Mouse (Mus musculus) urinary bladder, adult 18-20 months (tissue): ENCODE data around the gene Cdh18.
"Not testable (repeated sequence)": the region's sequence is repeated elsewhere in the genome, so short reads cannot be mapped to it uniquely, and the experiment has no call there.

ENCODE experiments used
- DNase-seq, 2 experiments: peaks; one replicate each; pipeline ENCODE4 v3.0.0; 2022; ENCODE audit warnings: low spot score in 2 of 2, mixed read lengths in 2 of 2

Cdh18 gene

GRCm38 (mm10) chr15:23174623-23175022, 625.8 kb downstream of the Cdh18 start:
- DNase-seq, result no peak

GRCm38 (mm10) chr15:23212068-23212467, 663.2 kb downstream of the Cdh18 start:
- no peak for DNase-seq

- no peak for DNase-seq
Measured at GRCm38 (mm10) chr15:23230616-23231015, 681.8 kb downstream of the Cdh18 start.

- no peak for DNase-seq
Measured at GRCm38 (mm10) chr15:23257751-23258440, 709.1 kb downstream of the Cdh18 start.

GRCm38 (mm10) chr15:23278421-23278820, 729.6 kb downstream of the Cdh18 start:
- DNase-seq, result no peak

GRCm38 (mm10) chr15:23305018-23305417, 756.2 kb downstream of the Cdh18 start:
- no peak for DNase-seq

- DNase-seq, result no peak
Measured at GRCm38 (mm10) chr15:23316766-23317165, 767.9 kb downstream of the Cdh18 start.

GRCm38 (mm10) chr15:23317409-23317808, 768.6 kb downstream of the Cdh18 start:
- DNase-seq, result no peak

GRCm38 (mm10) chr15:23340338-23340737, 791.5 kb downstream of the Cdh18 start:
- DNase-seq, result not testable (repeated sequence)

GRCm38 (mm10) chr15:23351078-23351477, 802.3 kb downstream of the Cdh18 start:
- no peak for DNase-seq

- no peak for DNase-seq
Measured at GRCm38 (mm10) chr15:23366325-23366724, 817.5 kb downstream of the Cdh18 start.

- no peak for DNase-seq
Measured at GRCm38 (mm10) chr15:23367712-23368111, 818.9 kb downstream of the Cdh18 start.

GRCm38 (mm10) chr15:23378016-23378750, 829.4 kb downstream of the Cdh18 start:
- no peak for DNase-seq

GRCm38 (mm10) chr15:23385816-23386215, 837.0 kb downstream of the Cdh18 start:
- no peak for DNase-seq

GRCm38 (mm10) chr15:23396646-23397045, 847.8 kb downstream of the Cdh18 start:
- DNase-seq, result no peak

- DNase-seq, result no peak
Measured at GRCm38 (mm10) chr15:23403792-23404191, 855.0 kb downstream of the Cdh18 start.

GRCm38 (mm10) chr15:23408256-23408655, 859.4 kb downstream of the Cdh18 start:
- no peak for DNase-seq

- DNase-seq, result no peak
Measured at GRCm38 (mm10) chr15:23416450-23417080, 867.7 kb downstream of the Cdh18 start.

GRCm38 (mm10) chr15:23418158-23418557, 869.3 kb downstream of the Cdh18 start:
- DNase-seq, result no peak

- DNase-seq, result no peak
Measured at GRCm38 (mm10) chr15:23420010-23420409, 871.2 kb downstream of the Cdh18 start.

GRCm38 (mm10) chr15:23430021-23430420, 881.2 kb downstream of the Cdh18 start:
- DNase-seq, result no peak

GRCm38 (mm10) chr15:23448542-23448941, 899.7 kb downstream of the Cdh18 start:
- no peak for DNase-seq
